Mouse (Mus musculus): ENCODE results near the gene Eif5b.
"Not testable (repeated sequence)": the region's sequence is repeated elsewhere in the genome, so short reads cannot be mapped to it uniquely, and the experiment has no call there.

Eif5b gene

GRCm38 (mm10) chr1:38055176-38055575, 57.4 kb downstream of the Eif5b start:
- POLR2A ChIA-PET, result interaction anchor here in 2 of 4 experiments (0.7 to 2.2 kb wide), 4 partner anchors 11 to 30 kb away, joined by 3 to 8 read pairs (median 4); no protein-coding TSS in a partner anchor
- CTCF ChIA-PET, result no interaction called here

DNA sequence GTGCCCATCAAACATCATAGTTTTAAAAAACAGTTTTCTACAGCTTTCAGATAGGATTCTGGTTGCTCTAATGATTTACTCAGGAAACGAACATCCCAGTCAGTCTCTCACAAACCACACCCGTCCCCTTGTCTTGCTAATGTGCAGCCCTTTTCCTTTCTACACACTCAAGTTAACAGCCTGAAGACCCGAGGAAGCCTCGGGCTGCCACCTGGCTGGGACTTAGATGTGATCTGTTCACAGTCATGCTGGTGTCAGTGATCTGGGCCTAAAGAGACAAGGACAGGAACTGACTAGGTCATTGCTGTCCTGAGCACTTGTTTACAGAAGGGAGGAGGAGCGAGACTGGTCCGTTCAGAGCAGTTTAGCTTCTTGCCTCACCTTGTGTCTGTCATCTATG, 60.6 kb downstream of the Eif5b start:
- ChIA-PET CTCF (interaction anchor here in 2 of 4 experiments (0.8 to 1.2 kb wide), 2 partner anchors 9 to 127 kb away, joined by 3 read pairs; no protein-coding TSS in a partner anchor), POLR2A (interaction anchor here in 2 of 4 experiments (0.9 to 2.1 kb wide), 12 partner anchors 9 to 33 kb away, joined by 3 to 12 read pairs (median 4); no protein-coding TSS in a partner anchor)

GRCm38 (mm10) chr1:38062156-38062555, 64.3 kb downstream of the Eif5b start:
- POLR2A ChIA-PET, result interaction anchor here in 1 of 4 experiments (2.0 kb wide), 1 partner anchor 23 kb away, joined by 4 read pairs; no protein-coding TSS in a partner anchor
- CTCF ChIA-PET, result not testable (repeated sequence)

- ChIA-PET POLR2A (interaction anchor here in 2 of 4 experiments (0.7 to 2.0 kb wide), 8 partner anchors 8 to 164 kb away, joined by 3 to 10 read pairs (median 3); no protein-coding TSS in a partner anchor), CTCF (interaction anchor here in 2 of 4 experiments (1.1 to 1.3 kb wide), 2 partner anchors 9 to 222 kb away, joined by 3 read pairs; no protein-coding TSS in a partner anchor)
Measured at GRCm38 (mm10) chr1:38067276-38067675, 69.5 kb downstream of the Eif5b start.

DNA sequence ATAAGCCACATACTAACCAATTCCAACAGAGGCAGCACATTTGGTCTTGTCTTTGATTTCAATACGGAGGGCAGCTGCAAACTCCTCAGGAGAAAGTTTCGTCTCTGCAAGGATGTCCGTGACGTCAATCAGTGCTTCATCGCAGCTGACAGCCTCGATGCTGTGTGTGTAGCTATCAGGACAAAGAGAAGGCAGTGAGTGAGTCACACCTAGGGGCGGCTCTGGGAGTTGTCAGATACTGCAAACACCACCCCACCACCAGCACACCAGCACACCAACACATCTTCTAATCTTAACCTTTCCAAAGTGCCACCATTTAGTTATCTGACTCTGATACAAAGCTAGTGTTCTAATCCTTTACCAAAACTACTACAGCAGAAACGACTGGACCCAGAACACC, 73.5 kb downstream of the Eif5b start:
- ChIA-PET POLR2A (interaction anchor here in 2 of 4 experiments (0.7 to 3.3 kb wide), 4 partner anchors 14 to 147 kb away, joined by 3 to 12 read pairs (median 3); no protein-coding TSS in a partner anchor), CTCF (no interaction called here)

DNA sequence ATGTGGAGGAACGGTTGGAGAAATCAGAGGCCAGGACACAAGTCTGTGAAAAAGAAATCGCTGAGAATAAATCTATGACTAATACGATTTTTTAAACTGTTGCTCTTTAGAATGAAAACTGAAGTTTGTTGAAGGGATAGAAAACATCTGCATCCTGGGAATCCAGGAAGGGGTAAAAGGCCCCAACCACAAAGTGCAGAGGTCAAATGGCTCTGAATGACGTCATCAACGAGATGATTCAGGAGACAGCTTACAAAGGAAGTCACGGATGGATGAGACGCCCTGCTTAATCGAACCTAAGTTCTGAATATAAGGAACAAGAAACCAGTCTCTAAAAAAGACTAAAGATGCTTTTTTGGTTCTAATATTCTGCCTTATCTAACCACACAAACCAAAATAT, 83.5 kb downstream of the Eif5b start:
- ChIA-PET CTCF (no interaction called here), POLR2A (no interaction called here)

DNA sequence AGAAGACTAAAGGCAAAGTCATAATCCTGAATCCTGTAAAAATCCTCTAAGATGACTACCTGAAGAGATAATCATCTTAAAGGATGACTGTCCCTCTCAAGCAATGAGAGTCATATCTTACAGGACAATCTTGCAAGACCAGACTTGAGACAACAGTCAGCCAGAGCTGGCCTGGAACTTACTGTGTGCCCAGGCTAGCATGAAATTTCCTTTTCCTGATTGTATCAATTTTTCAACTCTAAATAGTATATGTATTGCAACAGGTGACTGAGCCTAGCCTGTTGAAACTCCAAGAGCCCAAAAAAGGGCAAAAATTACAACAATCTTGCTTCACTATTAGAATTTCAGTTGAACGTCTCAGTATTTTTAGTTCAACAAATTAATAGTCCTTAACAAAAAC, 105.4 kb downstream of the Eif5b start:
- ChIA-PET POLR2A (interaction anchor here in 2 of 4 experiments (0.9 to 1.1 kb wide), 3 partner anchors 13 to 25 kb away, joined by 3 read pairs; no protein-coding TSS in a partner anchor), CTCF (no interaction called here)

DNA sequence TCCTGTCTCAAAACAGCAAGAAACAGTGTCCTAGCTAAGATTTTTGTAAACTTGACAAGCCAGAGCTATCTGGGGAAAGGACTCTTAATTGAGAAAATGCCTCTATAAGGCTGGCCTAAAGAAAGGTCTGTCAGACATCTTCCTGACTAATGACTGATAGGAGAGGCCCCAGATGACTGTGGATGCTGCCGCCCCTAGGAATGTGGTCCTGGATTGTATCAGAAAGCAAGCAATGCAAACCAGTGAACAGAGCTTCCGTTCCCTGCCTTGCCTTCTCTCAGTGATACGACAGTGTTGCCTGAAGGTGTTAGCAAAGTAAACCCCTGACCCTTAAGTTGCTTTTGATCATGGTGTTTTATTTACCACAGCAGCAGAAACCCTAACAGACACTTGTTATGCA, 106.0 kb downstream of the Eif5b start:
- ChIA-PET CTCF (no interaction called here), POLR2A (interaction anchor here in 2 of 4 experiments (0.9 to 1.1 kb wide), 3 partner anchors 13 to 25 kb away, joined by 3 read pairs; no protein-coding TSS in a partner anchor)
